Mouse (Mus musculus) gastrocnemius, postnatal 14 days (tissue): ENCODE measurements at regions not wholly inside any gene's neighbourhood (a gene's known extent, or its start where the extent isn't known, plus 50 kb on each side); places are given as distances from the start of the nearest gene placed in this dataset.

Experiments used
- microRNA-seq, 2 experiments: library from miRNA; unstranded; fragments of <30 nt; microRNA quantifications; one replicate each; pipeline ENCODE4 v1.2.0; 2021

Small RNA genes lying in the stretch of these regions (microRNA-seq; reads per million reads assigned to microRNA genes)
- gene Mir30b: 140 to 197 reads per million in 2 experiments
- 13,470 to 13,797 reads per million in 2 experiments for gene Mir30d
